In the genomic region with DNA sequence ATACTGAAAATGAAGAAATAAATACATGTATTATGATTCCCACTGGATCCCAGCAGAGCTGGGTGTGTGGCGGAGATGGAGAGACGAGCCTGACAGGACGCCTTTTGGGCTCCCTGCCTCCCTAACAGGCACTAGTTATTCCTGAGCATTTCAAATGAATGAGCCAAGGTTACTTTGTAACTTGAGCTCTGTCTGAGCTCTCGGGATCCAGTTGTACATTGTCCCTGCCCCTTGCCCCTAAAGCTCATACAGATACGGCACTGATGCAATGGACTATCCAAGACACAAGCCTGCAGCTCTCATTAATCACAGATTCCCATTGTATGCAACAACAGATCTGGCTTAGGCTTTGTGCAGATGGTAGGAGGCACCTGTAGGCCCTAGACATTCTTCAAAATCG, we compare ENCODE assay signal across 22 mouse cellular contexts.
"Had no signal": no experiment of that assay in that cellular context is flagged by ENCODE, and none has a peak within 500 bp of the region (broad histone marks: within the 10 kb centered on the region; RNA-seq: fewer than 3 reads in every experiment).

No protein-coding gene starts in this region.

- H3K4me1 ChIP-seq: heart, embryonic 12.5 days; limb, embryonic 15.5 days; liver, embryonic 12.5 days had no signal

- DNase-seq: forebrain, postnatal 0 days; gastrocnemius, postnatal 14 days; gastrocnemius, postnatal 36 days; heart, adult 18-20 months; heart, postnatal 10 days; heart, postnatal 36 days; kidney, adult 11 months; kidney, postnatal 14 days; layer of hippocampus, adult 9-11 months; layer of hippocampus, postnatal 36 days; left cerebral cortex, postnatal 4 days had no signal

- H3K9ac ChIP-seq: forebrain, postnatal 0 days; heart, embryonic 12.5 days; hindbrain, embryonic 13.5 days; hindbrain, embryonic 15.5 days; limb, embryonic 13.5 days; limb, embryonic 15.5 days; liver, embryonic 12.5 days; liver, embryonic 14.5 days had no signal

- H3K4me3 ChIP-seq: heart, embryonic 10.5 days; heart, embryonic 12.5 days; hindbrain, embryonic 13.5 days; hindbrain, embryonic 15.5 days; limb, embryonic 13.5 days; limb, embryonic 15.5 days; liver, embryonic 12.5 days had no signal

- H3K4me2 ChIP-seq: heart, embryonic 12.5 days; hindbrain, embryonic 13.5 days; hindbrain, embryonic 15.5 days; limb, embryonic 13.5 days; limb, embryonic 15.5 days; liver, embryonic 12.5 days had no signal

- H3K27me3 ChIP-seq: heart, embryonic 12.5 days; hindbrain, embryonic 13.5 days; hindbrain, embryonic 15.5 days; limb, embryonic 15.5 days; liver, embryonic 12.5 days had no signal

- ATAC-seq: forebrain, postnatal 0 days; hindbrain, postnatal 0 days; intestine, embryonic 16.5 days; liver, embryonic 12.5 days had no signal

- H3K9me3 ChIP-seq: heart, embryonic 10.5 days; heart, embryonic 12.5 days; hindbrain, embryonic 13.5 days; hindbrain, embryonic 15.5 days; limb, embryonic 13.5 days; limb, embryonic 15.5 days; liver, embryonic 12.5 days had no signal

- H3K27ac ChIP-seq: heart, embryonic 10.5 days; hindbrain, embryonic 13.5 days; hindbrain, embryonic 15.5 days; hindbrain, postnatal 0 days; kidney, postnatal 0 days; limb, embryonic 13.5 days; limb, embryonic 15.5 days; liver, embryonic 12.5 days; liver, embryonic 14.5 days had no signal

- H3K36me3 ChIP-seq: heart, embryonic 10.5 days; heart, embryonic 12.5 days; hindbrain, embryonic 13.5 days; hindbrain, embryonic 15.5 days; limb, embryonic 13.5 days; limb, embryonic 15.5 days; liver, embryonic 12.5 days had no signal
